Mouse (Mus musculus) mouse embryonic stem cell (cell line): ENCODE measurements at regions not wholly inside any gene's neighbourhood (a gene's known extent, or its start where the extent isn't known, plus 50 kb on each side); places are given as distances from the start of the nearest gene placed in this dataset.

ENCODE experiments used
- in situ Hi-C, 2 experiments: fragments of 300-500 bp; cut with MboI; formaldehyde crosslinking; loops; 1 replicate in 1 of 2; 3 replicates in 1 of 2; pipeline ENCODE4 v1.14.3; 2019 to 2020; ENCODE audit warnings: low sequenced_read_pairs in 2 of 2, low pct_unique_long_range_greater_than_20kb in 1 of 2, mixed read lengths in 1 of 2; ENCODE audit not compliant: unreplicated experiment in 1 of 2

DNA sequence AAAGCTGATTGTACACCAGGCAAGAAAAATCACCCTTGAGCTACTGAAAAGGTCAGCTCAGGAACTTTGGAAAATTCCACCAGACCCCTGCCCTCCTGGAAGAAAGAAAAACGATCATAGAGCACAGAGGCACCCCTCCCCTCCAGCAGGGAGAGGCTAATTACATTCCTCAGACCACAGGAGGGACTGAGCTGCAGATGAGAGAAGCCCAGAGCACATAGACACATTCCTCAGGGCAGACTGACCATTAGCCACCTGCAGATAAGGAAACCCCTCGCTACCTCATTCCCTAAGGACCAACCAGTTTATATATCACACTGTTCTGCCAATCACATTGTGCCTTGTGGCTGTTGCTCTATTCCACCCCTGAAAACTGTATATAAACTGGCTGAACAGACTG, 230.3 kb downstream of the Parp8 start:
- in situ Hi-C loops: no loop called here

- in situ Hi-C loops: no loop called here
Observed at GRCm38 (mm10) chr13:116781616-116782015, 243.7 kb downstream of the Parp8 start.

GRCm38 (mm10) chr13:116765491-116765890, 259.8 kb downstream of the Parp8 start:
- in situ Hi-C loops: no loop called here

- in situ Hi-C loops: no loop called here
Observed at GRCm38 (mm10) chr13:116759912-116760311, 265.4 kb downstream of the Parp8 start.

- in situ Hi-C loops: no loop called here
Observed at GRCm38 (mm10) chr13:116740825-116741224, 284.5 kb downstream of the Parp8 start.

GRCm38 (mm10) chr13:116723361-116724153, 301.8 kb downstream of the Parp8 start:
- in situ Hi-C loops: loop anchor here in 1 of 2 experiments (25.0 kb wide), 1 partner anchor 411 kb away; the partner anchor contains the start of gene Isl1

- in situ Hi-C loops: loop anchor here in 1 of 2 experiments (25.0 kb wide), 1 partner anchor 403 kb away; the partner anchor contains the start of gene Isl1
Observed at GRCm38 (mm10) chr13:116714809-116715208, 310.5 kb downstream of the Parp8 start.

GRCm38 (mm10) chr13:116711866-116712593, 313.3 kb downstream of the Parp8 start:
- in situ Hi-C loops: loop anchor here in 1 of 2 experiments (25.0 kb wide), 1 partner anchor 400 kb away; the partner anchor contains the start of gene Isl1

GRCm38 (mm10) chr13:116711148-116711865, 314.0 kb downstream of the Parp8 start:
- in situ Hi-C loops: loop anchor here in 1 of 2 experiments (25.0 kb wide), 1 partner anchor 399 kb away; the partner anchor contains the start of gene Isl1

DNA sequence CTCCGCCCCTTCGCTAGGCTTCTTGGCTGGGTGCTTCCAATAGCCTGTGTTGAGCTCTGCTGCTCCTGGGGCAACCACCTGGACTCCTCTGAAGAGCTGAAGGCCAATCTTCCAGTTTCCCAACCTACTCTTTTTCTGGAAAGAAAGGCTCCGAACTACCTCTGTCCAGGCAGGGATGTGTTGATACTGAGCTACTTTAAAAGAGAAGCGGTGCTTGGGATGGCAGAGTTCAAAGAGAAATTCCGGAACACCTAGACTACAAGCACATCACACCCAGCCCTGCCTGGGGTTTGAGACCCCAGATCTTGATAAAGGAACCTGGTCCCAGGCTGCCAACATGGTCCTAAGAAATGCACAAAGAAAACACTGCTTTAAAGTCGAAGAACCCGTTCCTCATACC, 315.7 kb downstream of the Parp8 start:
- in situ Hi-C loops: loop anchor here in 1 of 2 experiments (25.0 kb wide), 1 partner anchor 397 kb away; the partner anchor contains the start of gene Isl1

DNA sequence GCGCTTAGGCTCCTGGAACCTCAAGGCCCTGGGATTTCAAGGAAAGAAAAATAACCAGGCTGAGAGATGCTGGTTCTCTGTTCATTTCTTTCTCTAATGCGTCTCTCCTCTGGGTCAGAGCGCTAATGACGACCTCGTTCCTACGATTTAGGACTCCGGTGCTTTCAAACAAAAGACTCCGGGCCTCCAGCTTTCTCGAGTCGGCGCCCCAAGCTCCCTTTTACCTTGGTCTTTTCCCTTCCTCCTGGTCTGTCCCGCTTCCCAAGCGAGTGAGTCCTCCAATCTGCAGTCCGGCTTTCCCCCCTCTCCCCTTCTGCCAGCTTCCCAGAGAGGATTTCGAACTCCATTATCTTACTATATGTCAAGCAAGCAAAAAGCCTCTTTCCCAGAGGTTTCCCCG, 316.5 kb downstream of the Parp8 start:
- in situ Hi-C loops: loop anchor here in 1 of 2 experiments (25.0 kb wide), 1 partner anchor 397 kb away; the partner anchor contains the start of gene Isl1

DNA sequence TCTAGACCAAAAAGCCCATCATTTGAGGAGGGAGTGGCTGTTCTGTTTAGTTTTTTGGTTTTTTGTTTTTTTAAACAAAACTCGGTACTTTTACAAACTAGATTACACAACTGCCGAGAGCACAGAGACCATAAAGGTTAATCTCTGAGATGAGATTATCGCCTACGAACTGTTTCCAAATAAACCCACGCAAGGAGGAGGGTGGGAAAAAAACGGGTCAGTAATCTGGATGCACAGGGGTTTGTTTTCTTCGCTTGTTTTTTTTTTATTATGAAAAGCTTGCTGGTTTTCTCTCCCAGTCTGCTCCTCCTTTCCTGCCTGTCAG, 316.9 kb downstream of the Parp8 start:
- in situ Hi-C loops: loop anchor here in 1 of 2 experiments (25.0 kb wide), 1 partner anchor 396 kb away; the partner anchor contains the start of gene Isl1

- in situ Hi-C loops: loop anchor here in 1 of 2 experiments (25.0 kb wide), 1 partner anchor 396 kb away; the partner anchor contains the start of gene Isl1
Observed at GRCm38 (mm10) chr13:116707621-116708455, 317.5 kb downstream of the Parp8 start.

- in situ Hi-C loops: loop anchor here in 1 of 2 experiments (25.0 kb wide), 1 partner anchor 394 kb away; the partner anchor contains the start of gene Isl1
Observed at GRCm38 (mm10) chr13:116706401-116707330, 318.7 kb downstream of the Parp8 start.

- in situ Hi-C loops: loop anchor here in 1 of 2 experiments (25.0 kb wide), 1 partner anchor 393 kb away; the partner anchor contains the start of gene Isl1
Observed at GRCm38 (mm10) chr13:116705611-116706386, 319.5 kb downstream of the Parp8 start.

DNA sequence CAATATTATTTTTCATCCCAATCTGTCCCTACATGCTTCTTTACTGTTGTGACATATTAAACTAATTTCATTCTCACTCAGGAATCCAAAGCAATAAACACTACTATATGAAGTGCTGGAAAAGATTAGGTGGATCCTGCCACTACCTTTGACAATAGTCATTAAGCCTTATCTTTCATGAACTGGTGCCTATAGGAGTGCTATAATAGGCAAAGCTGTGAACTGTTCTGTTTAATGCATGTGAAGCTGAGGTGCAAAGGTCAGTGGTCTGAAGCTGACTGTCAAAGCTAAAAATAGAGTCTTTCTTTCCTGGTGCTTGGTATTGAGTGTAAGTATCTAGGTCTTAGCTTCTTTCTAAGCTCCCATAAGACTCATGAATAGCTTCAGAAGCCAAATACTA, 336.6 kb downstream of the Parp8 start:
- in situ Hi-C loops: no loop called here
